Mouse (Mus musculus) adrenal gland, postnatal 25 days (tissue): ENCODE measurements around the gene Ugt1a5. TPM values are rescaled to one million over a fixed set of nuclear protein-coding genes. Genes with fewer than 3 reads are reported as not detected.
"Not testable (repeated sequence)": the region's sequence is repeated elsewhere in the genome, so short reads cannot be mapped to it uniquely, and the experiment has no call there.

ENCODE experiments used
- DNase-seq: peaks from one replicate; pipeline ENCODE4 v3.0.0; 2021; ENCODE audit warnings: mixed read lengths
- total RNA-seq: library from RNA; stranded (reverse); gene quantifications from 2 replicates; pipeline ENCODE4 v1.2.3, GENCODE M21; 2021

Ugt1a5 gene
- total RNA-seq, 1 experiment from 2014 or later, result 0.58 TPM

DNA sequence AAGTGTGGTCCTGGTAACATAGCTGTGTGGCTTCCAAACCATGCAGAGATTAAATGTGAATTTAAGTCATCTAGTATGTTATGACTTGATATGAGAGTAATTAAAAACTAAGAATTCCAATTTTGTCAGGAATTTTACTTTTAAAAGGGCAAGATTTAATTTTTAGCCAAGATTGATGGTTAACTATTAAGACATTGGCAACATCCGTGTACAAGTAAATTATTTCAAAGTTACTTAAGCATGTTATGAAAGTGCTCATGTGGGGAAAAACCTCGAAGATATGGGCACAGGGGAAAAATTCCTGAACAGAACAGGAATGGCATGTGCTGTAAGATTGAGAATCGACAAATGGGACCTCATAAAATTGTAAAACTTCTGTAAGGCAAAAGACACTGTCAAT lies 31.6 kb downstream of the Ugt1a5 start:
- no peak for DNase-seq

DNA sequence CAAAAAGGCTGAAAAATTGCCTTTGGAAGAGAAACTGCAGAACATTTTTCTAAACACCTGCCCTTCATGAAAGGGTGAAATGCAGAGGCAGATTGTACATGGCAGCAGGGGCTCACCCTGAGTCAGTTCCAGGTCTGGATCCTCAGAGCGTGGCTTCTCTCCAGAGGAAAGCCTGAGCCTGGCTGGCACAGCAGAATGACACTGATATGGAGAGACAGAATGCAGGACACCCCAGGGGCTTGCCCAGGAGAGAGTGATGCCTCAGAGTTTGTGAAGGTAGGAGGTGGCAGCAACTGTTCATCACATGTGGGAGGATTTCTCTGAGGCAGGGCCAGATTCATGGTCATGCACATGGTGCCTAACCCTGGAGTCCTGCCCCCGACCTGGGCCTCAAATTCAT lies 34.2 kb downstream of the Ugt1a5 start:
- DNase-seq, result no peak

DNA sequence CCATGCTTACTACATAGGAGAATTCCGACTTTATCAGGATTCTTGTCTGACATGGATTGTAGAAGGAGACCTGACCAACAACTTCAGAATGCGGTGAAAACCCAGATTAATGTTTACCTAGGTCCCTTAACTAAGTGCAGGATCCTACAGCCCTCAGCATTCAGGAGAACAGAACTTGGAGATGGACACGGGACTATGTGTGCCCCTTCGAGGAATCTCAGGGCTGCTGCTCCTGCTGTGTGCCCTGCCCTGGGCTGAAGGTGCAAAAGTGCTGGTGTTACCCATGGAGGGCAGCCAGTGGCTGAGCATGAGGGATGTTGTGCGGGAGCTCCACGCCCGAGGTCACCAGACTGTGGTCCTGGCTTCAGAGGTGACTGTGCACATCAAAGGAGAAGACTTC lies 34.6 kb downstream of the Ugt1a5 start, which contains the start of gene Ugt1a2:
Ugt1a2 (plus strand) TSS at position 146 of the 400 bp plus-strand sequence.
- no peak for DNase-seq

DNA sequence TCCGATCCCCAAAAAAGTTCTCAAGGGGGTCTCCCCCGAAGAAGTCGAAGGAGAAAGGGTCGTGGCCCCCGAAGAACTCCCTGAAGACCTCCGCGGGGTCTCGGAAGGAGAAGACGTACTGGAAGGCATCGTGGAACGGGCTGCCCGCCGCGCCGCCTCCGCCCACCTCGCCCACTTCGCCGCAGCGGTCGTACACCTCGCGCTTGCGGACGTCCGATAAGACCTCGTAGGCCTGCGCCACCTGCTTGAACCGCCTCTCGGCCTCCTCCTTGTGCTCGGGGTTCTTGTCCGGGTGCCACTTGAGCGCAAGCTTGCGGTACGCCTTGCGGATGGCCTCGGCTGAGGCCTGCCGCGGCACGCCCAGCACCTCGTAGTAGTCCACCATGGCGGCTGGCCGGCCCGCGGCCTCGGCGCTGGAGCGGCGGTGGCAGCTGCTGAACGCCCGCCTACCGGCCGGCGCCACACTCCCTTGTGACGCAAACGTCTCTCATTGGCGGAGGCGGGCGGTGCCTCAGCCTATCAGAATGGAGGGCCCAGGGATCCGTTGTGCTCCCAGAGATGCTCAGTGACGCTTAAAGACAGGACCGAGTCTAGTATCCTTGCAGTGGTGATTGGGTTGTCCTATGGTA lies 39.6 kb downstream of the Ugt1a5 start, which contains the start of gene Dnajb3:
Dnajb3 (minus strand) TSS at position 489 of the 629 bp plus-strand sequence.
- peak; percentile 81 for DNase-seq

DNA sequence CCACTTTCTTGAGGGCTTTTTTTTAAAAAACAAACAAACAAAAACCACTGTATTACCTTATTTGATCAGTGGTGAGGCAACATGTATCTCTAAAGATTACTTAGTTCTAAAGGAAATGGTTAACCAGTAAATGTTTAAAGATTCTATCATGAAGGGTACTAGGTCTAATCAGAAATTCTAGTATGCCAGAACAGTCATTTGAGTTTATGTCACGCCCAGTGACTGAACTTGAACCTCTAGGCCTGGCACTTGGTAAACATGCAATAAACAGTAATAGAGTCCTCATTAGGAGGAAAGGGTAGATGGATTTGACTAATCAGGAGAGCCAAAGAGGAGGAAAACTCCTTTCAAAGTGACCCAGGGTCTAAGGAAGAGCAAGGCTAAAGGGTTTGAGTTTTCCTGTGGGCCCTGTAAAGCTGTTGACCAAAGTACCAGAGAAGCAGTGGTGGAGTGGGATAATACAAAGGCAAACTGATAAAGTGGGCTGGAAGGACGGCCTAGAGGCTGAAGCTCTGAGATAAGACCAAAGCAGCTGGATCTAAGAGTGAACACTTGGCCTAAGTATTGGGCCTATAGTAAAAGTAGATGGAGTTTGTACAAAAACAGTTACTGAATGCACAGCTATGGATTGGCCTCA lies 41.1 kb downstream of the Ugt1a5 start:
- no peak for DNase-seq

DNA sequence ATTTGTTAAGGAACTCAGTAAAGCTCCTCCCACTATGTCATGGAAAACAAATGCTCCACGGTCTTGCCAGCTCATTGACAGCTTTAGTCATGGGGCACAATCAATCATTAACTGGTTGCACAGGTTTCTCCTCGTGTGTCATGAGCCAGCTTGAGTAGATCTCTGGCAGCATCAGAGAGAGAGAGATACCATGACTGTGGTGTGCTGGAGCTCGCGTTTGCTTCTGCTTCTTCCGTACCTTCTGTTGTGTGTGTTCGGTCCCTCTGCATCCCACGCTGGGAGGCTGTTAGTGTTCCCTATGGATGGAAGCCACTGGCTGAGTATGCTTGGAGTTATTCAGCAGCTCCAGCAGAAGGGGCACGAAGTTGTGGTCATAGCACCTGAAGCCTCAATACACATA lies 46.0 kb downstream of the Ugt1a5 start, which contains the start of gene Ugt1a1:
Ugt1a1 (plus strand) TSS at position 148 of the 400 bp plus-strand sequence.
- no peak for DNase-seq

DNA sequence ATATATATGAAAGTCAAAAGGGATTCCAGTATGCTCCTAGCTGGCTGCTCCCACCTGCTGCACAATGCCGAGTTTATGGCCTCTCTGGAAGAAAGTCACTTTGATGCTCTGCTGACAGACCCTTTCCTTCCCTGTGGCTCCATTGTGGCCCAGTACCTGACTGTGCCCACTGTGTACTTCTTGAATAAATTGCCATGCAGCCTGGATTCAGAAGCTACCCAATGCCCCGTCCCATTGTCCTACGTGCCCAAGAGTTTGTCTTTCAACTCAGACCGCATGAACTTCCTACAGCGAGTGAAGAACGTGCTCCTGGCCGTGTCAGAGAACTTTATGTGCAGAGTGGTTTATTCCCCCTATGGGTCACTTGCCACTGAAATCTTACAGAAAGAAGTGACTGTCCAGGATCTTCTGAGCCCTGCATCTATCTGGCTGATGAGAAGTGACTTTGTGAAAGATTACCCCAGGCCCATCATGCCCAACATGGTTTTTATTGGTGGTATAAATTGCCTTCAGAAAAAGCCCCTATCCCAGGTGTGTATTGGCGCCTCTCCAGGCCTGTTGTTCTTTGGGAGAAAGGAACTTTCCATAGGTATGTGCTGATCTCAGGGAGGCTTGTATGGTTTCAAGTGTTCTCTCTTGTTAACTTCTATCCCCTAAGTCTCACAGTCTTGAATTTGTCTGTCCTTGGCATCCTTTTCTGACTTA lies 46.7 kb downstream of the Ugt1a5 start:
- DNase-seq, result no peak

DNA sequence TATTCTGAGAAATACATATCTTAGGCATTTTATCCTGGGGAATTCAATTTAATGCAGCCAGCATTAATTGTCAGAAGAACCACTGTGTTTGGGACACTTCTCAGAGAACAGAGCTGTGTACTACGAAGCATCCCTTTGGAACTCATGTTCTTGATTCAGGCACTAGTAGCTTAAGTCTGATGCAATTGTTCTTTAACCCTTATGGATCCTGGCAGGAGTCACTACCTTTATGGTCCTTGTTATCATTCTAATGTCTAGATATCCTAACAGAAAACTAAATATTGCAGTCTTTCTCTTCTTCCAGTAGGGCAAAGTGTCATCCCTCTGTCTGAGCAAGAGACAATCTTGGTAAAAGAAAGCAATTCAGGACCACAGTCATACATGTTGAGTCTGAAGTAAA lies 47.2 kb downstream of the Ugt1a5 start:
- no peak for DNase-seq

DNA sequence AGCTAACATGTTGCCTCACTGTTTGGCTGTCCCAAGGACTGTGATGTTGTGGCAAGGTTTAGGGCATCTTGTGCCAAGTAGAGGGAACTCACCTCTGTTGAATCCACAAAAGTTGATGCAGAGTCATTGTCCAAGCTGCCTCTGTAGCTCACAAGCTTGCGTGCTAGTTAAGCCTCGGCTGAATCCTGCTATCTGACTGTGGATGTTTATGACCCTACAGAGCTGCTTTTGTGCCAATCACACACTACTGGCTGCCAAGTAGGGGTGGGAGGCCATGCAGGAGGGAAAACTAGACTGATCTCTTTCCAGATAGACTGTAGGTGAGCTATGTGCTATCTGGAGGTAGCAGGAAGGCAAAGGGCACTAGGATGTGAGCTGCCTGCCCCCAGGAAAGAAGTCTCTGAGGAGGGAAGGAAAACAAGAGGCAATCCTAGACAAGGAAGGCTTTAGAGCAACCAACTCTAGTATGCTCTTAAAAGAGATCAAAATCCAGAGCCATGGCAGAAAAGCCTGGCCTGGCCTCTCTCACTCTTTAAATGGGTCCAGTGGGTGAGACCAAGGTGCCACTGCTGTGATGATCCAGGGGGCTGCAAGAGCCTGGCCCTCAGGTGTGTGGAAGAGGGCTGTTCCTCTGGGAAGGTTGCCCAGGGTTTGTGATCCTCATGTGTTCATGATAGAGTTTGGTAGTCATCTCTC lies 48.1 kb downstream of the Ugt1a5 start:
- DNase-seq, result no peak

DNA sequence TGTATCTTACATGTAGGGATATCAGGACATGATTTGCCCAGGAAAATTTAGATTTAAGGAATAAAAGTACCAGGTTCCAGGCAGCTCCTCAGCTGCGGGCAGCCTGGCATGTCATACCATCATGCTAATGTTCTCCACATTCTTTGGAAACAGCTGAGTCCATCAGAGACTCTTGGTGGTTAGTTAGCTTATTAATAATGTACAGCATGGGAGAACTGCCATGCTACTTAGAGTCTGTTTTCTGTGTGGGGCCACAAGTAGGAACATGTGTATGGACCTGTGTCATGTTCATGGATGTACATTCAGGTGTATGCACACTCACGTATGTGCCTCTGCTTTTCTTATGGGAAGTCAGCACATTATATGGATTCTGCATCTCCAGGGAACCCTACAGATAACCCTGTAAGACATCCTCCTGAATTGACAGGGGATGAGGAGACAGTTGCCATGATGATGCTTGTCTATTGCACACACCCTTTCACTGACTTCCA lies 48.7 kb downstream of the Ugt1a5 start:
- no peak for DNase-seq

DNA sequence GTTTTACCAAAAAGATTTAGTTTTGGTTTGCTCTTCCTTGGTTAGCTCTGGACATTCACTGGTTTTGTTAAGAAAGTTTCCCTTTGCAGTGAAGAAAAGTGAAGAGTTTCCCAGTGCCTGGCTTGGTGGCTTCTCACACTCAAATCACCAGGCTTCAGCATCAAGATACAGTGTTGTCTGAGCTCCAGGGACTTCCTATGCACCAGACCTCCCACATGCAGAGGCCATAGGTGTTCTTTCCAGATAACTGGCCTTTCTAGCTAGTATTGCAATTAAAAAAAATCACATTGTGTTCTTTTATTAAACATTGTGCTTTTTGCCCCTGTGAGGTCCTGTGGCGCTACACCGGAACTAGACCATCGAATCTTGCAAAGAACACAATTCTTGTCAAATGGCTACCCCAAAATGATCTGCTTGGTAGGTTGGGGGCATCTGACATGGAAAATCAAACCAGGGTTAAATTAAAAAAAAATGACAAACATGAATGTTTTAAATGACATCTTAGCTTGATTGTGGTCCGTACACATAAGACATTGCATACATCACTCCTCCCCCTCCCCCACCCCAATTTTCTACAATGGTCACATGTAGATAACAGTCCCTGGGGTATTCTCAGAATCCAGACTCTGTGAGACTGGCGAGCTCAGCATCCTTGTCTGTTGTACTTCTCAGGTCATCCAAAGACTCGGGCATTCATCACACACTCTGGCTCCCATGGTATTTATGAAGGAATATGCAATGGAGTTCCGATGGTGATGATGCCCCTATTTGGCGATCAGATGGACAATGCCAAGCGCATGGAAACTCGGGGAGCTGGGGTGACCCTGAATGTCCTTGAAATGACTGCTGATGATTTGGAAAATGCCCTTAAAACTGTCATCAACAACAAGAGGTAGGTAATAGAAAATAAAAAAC lies 49.9 kb downstream of the Ugt1a5 start:
- DNase-seq, result no peak

DNA sequence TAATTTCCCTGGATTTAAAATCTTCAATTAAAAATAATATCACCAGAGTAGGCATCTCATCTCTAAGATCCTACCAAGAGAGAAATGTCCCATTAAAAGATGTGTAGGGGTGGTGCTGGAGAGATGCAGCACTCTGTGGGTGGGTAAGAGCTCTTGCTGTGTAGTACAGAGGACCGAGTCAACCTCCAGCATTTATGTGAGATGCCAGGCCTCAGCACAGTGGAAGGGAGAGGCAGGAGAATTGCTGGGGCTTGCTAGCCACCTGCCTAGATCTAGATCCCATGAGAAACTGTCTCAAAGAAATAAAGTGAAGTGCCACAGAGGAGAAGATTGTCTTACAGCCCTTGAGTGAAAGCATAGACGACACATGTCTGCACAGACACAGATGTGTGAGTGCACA lies 50.7 kb downstream of the Ugt1a5 start:
- no peak for DNase-seq

DNA sequence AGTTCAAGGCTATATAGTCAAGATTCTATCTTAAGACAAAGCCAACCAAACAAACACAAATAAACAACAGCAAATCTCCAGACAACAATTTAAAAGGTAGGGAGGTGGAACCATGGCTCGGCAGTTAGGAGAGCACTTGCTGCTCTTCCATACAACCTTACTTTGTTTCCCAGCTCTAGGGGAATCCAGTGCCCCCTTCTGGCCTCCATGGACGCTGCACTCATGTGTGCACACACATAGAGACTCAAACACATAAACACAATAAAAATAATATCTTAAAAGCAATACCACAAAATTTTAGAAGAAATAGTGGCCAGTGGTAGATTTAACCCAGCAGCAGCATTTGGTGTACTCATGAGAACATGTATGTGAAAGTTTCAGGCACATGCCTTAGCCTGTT lies 51.3 kb downstream of the Ugt1a5 start:
- DNase-seq, result no peak

DNA sequence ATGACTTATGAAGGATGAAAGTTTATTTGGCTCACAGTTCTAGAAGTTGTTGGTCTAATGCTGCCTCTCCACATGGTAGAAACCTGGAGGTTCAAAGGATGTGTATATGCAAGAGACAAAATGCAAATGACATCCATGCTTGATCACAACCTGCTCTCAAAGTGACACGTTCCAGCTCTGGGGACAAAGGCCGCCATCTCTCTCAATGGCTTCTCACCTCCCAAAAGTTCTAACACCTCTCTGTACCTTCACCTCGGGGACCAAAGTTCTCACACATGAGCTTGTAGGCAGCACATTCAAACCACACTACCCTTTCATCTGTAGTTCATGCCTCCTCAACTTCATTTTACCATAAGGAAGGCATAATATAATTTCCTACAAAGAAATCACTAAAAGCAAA lies 51.8 kb downstream of the Ugt1a5 start:
- DNase-seq, result no peak

DNA sequence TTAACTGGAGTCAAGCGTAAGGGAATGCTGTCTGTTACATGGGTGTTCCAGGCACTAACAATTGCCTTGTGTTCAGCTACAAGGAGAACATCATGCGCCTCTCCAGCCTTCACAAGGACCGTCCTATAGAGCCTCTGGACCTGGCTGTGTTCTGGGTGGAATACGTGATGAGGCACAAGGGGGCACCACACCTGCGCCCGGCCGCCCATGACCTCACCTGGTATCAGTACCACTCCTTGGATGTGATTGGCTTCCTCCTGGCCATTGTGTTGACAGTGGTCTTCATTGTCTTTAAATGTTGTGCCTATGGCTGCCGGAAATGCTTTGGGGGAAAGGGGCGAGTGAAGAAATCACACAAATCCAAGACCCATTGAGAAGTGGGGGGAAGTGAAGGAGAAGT lies 52.2 kb downstream of the Ugt1a5 start:
- DNase-seq, result no peak

DNA sequence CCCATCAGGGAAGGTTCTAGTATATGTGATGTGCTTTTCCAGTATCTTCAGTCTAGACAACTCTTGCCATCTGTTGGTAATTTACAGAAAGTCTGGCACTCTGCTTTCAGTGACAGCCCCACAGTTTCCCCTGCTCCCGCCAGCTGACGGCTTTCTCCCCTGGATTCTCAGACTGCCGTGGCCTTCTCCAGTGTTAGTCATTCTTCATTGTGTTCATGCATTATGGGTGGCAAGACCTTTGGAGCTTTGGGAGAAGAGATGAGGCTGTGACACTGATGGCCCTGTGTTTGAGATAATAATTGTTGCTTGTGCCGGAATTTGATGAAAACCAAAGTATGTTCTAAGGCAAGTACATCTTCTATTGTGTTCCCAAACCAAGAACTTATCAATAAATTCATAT lies 52.8 kb downstream of the Ugt1a5 start:
- no peak for DNase-seq

DNA sequence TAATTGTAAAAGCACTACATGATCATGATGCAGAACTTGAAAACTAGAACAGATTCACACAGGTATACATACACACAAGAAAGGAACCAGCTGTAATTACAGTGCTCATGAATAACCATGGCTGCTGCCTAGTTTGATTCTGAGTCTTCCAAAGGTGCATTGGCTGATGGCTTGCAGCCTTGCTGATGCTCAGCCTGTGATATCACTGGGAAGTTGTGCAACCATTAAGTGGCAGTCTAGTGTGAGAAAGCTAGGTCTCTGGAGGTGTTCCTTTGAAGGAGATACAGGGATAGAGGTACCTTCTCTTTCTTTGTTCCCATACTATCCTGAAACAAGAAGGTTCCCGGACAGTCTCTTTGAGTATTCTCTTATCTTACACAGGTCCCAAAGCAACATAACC lies 53.2 kb downstream of the Ugt1a5 start:
- DNase-seq, result no peak

DNA sequence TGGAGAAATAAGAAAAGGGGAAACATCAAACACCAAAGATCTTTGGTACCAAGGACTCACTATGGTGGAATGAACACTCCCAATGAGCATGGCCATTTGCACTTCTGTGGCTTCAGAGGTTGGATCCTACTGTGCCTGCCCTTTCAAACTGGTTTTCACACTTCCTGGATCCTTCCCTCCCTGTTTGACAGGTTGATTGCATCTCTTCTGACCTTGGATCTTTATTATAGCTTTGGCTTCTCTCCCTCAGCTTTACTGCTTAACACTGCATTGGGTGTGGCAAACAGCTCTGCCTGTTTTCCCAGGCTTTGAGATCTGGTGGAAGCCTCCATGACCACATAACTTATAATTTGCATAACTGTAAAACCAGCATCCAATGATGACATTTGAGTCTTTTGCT lies 54.5 kb downstream of the Ugt1a5 start:
- no peak for DNase-seq

DNA sequence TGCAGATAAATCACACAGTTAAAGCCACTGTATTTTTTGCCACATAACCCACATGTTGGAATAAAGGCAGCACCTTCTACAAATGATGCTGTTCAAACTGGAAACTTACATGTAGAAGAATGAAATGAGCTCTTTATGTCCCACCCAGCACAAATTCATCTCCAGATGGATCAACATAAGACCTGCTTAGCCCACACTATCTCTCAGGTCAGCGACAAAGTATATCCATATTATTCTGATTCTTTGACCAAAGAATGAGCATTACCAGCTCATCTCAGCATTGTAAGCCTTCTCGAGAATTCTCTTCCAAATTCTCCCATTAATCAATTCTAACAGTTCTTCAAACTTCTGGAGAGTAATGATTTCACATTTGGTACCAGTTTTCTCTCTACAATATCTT lies 56.4 kb downstream of the Ugt1a5 start:
- DNase-seq, result no peak

DNA sequence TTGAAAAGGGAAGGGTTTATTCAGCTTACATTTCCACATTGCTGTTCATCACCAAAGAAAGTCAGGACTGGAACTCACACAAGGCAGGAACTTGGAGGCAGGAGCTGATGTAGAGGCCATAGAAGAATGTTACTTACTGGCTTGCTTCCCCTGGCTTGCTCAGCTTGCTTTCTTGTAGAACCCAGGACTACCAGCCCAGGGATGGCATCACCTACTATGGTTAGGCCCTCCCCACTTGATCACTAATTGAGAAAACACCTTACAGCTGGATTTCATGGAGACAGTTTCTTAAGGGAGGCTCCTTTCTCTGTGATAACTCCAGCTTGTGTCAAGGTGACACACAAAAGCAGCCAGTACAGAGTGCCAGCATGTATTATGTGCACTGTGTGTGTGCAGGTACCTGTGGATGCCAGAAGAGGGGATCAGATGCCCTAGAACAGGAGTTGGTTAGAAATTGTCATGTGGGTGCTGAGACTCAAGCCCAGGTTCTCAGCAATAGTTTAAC lies 57.3 kb downstream of the Ugt1a5 start:
- DNase-seq, result not testable (repeated sequence)

DNA sequence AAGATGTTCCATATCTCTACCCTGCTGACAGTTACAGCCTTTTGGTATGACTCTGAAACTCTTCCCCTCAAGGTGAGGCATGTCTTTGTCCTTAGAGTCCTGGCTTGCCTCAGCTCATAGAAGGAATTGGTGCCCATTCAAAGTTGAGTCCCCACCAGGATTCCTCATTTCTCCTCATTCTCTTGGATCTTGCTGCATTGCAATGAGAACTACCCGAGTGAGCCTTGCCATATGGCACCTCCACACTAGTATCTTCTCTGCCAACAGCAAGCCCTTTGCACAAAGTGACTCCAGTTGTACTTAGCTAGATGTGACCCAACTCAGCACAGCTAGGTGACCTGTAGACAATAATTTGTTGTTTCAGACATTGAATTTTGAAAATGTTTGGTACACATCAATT lies 57.8 kb downstream of the Ugt1a5 start:
- no peak for DNase-seq
